Mouse (Mus musculus) thymus, adult 2 months (tissue): ENCODE data around the gene Lrfn4.

Experiments
- CTCF ChIP-seq: fragments of 200-500 bp; IDR thresholded peaks from 2 replicates; pipeline ENCODE4 v1.5.1; 2012; ENCODE audit warnings: mild to moderate bottlenecking, control low read depth, low read length, moderate library complexity, borderline replicate concordance; ENCODE audit not compliant: control insufficient read depth, poor library complexity, insufficient read depth; ENCODE audit errors: extremely low read depth
- POLR2A ChIP-seq: fragments of 200-500 bp; IDR thresholded peaks from 2 replicates; pipeline ENCODE4 v1.6.1; 2012; ENCODE audit warnings: mild to moderate bottlenecking, low read length, control low read depth, moderate library complexity; ENCODE audit not compliant: control insufficient read depth, poor library complexity, insufficient read depth; ENCODE audit errors: extremely low read depth

- no peak for TF ChIP-seq CTCF
- TF ChIP-seq POLR2A, result peak; percentile 64
Observed at GRCm38 (mm10) chr19:4625179-4625828, 9.8 kb upstream of the Lrfn4 start, which contains the start of gene Rce1.
